Mouse (Mus musculus) activated CD4-positive, CD25-positive, alpha-beta regulatory T cell, adult 9 weeks (primary cell): ENCODE measurements around the gene Stip1. TPM values are rescaled to one million over a fixed set of nuclear protein-coding genes. Genes with fewer than 3 reads are reported as not detected.

ENCODE experiments used
- polyA plus RNA-seq: library from polyadenylated mRNA; unstranded; fragments of 100-300 nt; shearing (Covaris generic); gene quantifications from one replicate; pipeline ENCODE4 v1.2.1, GENCODE M21; 2017

The Stip1 gene
- 257 TPM for polyA plus RNA-seq

GRCm38 (mm10) chr19:7039841-7040636 lies at the start of gene Stip1:
Stip1 (minus strand) TSS chr19:7039967.

DNA sequence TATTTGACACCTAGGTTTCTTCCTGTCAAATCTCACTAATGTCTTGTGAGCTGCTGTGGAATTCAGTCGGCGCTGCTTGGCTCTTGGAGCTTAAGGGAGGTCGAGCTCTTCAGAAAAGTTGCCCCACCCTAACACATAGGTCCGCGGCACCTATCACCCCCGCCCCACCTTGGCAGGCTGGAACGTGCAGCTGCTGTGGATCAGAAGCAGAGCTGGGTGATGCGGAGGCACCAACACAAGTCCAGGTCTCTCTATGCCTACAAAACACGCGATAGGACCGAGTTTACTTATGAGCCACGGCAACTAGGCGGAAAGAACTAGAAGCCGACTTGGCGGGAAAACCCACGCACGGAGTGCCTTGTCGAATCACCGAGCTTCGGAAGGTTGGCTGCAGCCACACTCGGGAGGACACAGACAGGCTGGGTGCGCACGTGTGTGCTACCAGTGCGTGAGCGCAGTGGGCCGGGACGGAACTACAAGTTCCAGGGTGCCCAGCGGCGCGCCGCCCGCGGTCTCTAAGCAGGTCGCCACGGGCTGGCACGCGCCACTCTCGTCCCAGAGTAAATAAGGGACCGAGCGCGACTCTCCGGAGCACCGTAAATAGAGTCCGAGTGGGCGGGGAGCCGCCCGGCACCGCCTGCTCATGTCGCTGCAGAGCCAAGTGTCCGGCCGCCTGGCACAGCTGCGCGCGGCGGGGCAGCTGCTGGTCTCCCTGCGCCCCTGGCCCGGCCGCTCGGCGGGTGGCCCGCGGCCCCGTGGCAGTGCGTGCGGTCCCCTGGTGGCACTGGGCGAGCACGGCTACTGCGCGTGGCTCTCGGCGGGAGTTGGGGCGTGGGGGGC lies 16.7 kb upstream of the Stip1 start, which contains the start of gene Macrod1:
Gene Macrod1, plus strand, starts transcription at position 563 of the 840 bp plus-strand sequence.

GRCm38 (mm10) chr19:7019191-7019590 lies 20.6 kb downstream of the Stip1 start, which contains the start of gene Fermt3:
Fermt3 (minus strand) TSS chr19:7019469.

GRCm38 (mm10) chr19:6996006-6996405 lies 43.8 kb downstream of the Stip1 start, which contains the start of the genes Nudt22 and Trpt1:
Nudt22 (minus strand) TSS chr19:6996117.
Trpt1 (plus strand) TSS chr19:6996131.

DNA sequence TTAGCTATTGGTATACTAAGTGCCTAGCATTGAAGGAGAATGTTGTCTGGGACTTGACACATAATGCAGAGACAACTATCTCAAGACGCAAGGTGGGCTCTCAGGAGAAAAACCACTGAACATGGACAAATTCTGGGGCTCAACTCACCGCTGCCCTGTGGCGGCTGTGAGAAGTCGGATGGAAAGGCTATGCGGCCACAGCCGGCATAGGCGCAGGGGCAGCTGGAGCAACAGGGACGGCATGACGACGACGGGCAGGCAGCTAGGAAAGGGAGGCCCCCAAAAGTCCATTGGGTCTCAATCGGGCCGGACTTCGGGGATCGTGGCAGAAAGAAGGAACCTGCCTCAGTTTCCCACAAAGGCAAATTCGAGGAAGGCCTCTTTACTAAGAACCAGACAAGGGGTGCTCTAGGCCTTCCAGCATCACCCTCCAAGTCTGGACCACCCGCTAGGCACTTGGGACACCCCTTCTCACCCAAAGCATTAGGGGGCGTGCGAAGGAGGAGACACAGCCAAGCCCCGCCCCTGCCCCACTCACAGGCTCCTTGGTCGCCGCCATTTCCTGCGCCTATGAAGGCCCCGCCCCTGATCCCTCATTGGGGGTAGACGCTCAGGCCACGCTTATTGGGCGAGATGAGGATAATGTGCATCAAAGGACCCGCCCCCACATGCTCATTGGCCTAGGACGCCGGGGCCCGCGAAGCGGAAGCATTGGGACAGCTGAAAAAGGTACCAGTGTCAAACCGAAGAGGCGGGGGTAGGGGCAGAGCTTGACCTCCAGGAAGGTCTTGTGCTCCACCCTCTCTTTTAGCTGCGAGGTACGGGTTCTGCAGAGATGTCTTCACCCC lies 47.5 kb downstream of the Stip1 start, which contains the start of gene Dnajc4:
Gene Dnajc4, minus strand, starts transcription at position 562 of the 848 bp plus-strand sequence.

DNA sequence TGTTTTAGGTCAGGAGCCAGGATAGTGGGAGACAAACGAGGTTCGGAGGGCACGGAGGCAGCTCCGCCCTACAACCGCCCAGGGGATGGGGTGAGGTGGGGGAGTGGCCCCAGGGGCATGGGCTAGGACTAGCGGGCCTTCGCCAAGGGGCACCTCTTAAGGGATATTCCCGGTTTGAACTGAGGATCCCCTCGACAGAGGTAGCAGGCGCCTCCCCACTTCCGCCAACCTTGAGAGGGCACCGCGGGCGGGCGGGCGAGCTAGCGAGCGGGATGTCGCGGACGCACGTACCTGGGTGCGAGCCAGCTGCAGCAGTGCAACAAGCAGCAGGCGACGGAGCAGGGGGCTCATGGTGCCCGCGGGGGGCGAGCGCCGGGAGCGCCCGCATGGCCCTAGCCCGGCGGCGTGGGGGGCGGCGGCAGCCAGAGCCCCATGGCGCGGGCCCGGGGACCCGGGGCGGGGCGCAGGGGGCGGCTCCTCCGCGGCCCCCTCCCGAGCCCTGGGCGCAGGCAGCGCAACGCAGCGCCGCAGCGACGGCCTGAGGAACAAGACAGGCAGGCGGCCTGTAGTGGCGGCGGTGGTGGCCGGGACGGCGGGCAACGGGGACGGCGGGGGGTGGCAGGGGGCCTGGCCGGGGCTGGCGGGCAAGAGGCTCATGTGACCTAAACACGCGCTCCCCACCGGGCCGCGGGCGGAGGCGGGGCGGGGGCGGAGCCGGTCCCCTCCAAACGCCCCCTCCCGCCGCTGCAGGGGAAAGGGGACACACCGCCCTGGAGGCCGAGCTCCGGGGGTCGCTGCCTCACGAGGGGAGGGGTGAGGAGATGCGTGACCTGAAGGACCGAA lies 52.5 kb downstream of the Stip1 start, which contains the start of gene Vegfb:
Gene Vegfb, minus strand, starts transcription at position 591 of the 843 bp plus-strand sequence.

DNA sequence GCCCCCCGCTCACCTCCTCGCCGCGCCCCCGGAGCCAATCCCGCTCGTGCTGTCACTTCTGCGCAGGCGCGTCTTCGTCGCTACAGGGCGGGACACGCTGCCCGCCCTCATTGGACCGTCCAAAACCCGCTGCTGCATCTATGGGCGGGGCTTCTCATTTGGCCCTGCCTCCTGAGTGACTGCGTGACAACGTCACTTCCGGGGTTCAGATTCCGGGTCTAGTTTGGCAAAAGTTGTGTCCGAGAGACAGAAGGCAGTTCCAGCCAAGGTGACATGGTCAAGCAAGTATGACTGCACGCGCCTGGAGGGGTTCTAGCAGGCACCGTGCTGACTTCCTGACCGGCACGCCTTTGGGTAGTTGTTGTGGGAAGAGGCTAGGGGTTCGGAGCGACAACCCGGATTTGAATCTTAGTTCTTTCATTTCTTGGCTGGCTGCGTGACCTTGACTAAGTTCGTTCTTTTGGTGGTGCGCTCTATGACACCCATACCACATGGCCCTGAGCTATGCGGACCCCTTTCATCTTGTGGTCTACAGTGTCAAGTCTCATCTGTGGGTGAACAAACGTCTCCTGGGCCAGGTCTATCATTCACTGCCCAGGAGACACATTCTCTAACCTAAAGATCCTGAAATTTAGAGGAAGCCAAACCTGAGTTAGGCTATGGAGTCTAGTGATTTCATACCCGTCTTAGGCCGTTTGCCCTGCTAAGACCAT lies 59.2 kb downstream of the Stip1 start, which contains the start of gene Fkbp2:
Gene Fkbp2, minus strand, starts transcription at position 121 of the 713 bp plus-strand sequence.

DNA sequence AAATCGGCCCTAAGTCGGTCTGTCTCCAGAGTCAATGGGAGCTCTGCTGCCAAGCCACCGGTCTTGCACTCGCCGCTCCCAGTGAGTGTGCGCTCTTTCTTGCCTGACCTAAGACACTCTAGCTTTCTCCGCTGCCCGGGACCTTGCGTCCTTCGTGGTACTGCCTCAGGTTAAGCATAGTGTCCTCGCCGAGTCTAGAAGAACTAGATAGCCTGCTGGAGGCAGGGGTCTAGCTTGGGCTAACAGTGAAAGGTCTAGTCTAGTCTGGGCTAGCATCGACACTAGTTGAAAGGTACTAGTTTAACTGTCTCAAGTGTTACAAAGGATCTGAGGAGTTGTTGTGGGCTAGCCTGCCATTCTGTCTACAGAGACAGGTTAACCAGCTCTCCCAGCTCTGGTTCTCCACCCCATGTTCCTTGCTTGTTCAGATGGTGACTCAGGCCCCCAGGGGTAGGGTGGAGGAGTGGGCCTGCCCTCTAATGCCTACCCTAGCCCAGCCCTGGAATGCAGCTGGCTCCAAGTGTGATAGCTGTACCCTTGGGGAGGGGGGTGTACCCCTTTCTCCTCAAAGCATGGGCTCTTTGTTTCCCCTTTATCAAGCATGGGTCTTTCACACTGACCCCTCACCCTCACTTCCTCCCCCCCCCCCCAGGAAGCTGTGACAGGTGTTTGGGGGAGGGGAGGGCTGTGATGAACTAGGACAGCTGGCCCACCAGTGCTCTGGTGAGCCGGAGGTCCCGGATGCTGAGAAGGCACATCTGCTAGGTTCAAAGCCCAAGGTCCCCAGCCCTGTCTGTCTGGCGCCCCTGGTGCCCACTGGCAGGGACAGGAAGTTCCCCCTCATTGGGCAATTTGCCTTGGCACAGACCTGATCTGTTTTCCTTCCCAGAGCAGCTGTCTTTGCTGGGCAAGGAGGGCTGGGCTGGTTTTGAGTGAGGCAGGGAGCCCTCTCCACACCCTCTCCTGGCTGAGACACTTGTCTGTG lies 63.9 kb downstream of the Stip1 start, which contains the start of gene Plcb3:
Gene Plcb3, minus strand, starts transcription at position 934 of the 985 bp plus-strand sequence.

DNA sequence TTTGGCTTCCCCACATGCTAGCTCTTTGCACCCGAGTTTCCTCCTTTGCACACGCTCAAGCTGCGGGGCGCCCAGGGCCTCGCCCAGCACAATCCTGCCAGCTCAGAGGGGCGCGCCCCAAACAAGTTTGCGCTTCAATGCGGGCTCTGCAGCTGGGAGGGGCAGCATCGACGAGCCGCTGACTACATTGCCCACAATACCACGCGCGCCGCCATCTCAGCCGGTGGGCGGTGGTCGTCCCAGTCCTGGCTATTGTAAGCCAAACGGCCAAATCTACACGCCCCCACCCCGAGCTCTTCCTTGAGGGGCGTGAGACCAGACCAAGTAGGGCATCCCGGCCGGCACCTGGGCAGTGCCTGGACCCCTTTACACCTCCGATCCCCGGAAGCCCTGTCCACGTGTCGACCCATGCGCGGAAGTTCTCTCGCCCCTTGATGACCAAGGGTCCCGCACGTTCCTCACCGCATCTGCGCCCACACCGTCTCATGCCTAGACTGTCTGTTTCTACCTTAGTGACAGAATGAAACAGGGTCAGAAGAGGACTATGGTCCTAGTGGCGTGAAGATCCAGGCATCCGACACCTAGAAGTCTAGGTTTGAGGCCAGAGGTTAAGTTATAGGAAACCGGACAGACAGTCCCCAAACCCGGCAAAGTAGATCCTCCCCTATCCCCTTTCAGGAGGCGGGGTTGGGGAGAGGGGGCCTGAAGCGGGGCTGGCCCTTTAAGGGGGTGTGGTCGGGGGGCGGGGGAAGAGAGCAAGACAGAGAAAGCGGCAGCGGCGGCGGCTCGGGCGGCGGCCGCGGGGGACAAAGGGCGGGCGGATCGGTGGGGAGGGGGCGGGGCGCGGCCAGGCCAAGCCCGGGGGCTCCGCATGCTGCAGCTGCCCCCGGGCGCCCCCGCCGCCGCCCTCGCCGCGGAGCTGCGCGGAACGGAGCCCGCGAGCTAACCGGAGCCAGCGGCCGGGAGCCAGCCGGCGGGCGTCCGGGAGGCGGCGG lies 65.3 kb downstream of the Stip1 start, which contains the start of gene Ppp1r14b:
Gene Ppp1r14b, plus strand, starts transcription at position 758 of the 995 bp plus-strand sequence.

Other genes with a start within 250 kb of the Stip1 start
- 46.0 TPM for gene Rps6ka4, start 199.3 kb downstream of the Stip1 start, polyA plus RNA-seq
- gene Ccdc88b, start 181.8 kb downstream of the Stip1 start, polyA plus RNA-seq = 64.6 TPM
- 174 TPM for gene Trmt112, start 130.3 kb downstream of the Stip1 start, polyA plus RNA-seq
- 252 TPM for gene Prdx5, start 129.9 kb downstream of the Stip1 start, polyA plus RNA-seq
- gene Esrra, start 118.2 kb downstream of the Stip1 start, polyA plus RNA-seq = 7.9 TPM
- gene Catsperz, start 114.6 kb downstream of the Stip1 start, polyA plus RNA-seq = not detected
- not detected for gene Kcnk4, start 105.5 kb downstream of the Stip1 start, polyA plus RNA-seq
- 43.0 TPM for gene Bad, start 98.1 kb downstream of the Stip1 start, polyA plus RNA-seq
- 19.9 TPM for gene Gpr137, start 97.5 kb downstream of the Stip1 start, polyA plus RNA-seq
- 30.5 TPM for gene Ppp1r14b, start 65.0 kb downstream of the Stip1 start, polyA plus RNA-seq
- gene Plcb3, start 63.5 kb downstream of the Stip1 start, polyA plus RNA-seq = 14.8 TPM
- gene Fkbp2, start 59.5 kb downstream of the Stip1 start, polyA plus RNA-seq = 57.8 TPM
- gene Vegfb, start 52.3 kb downstream of the Stip1 start, polyA plus RNA-seq = 1.9 TPM
- 44.5 TPM for gene Dnajc4, start 47.4 kb downstream of the Stip1 start, polyA plus RNA-seq
- 32.2 TPM for gene Nudt22, start 43.9 kb downstream of the Stip1 start, polyA plus RNA-seq
- 5.9 TPM for gene Trpt1, start 43.8 kb downstream of the Stip1 start, polyA plus RNA-seq
- 435 TPM for gene Fermt3, start 20.5 kb downstream of the Stip1 start, polyA plus RNA-seq
- gene Macrod1, start 16.8 kb upstream of the Stip1 start, polyA plus RNA-seq = 1.7 TPM
- gene Flrt1, start 65.8 kb upstream of the Stip1 start, polyA plus RNA-seq = 0.09 TPM
- 62.7 TPM for gene Otub1, start 166.3 kb upstream of the Stip1 start, polyA plus RNA-seq
- gene Cox8a, start 177.6 kb upstream of the Stip1 start, polyA plus RNA-seq = 556 TPM
- gene Naa40, start 201.2 kb upstream of the Stip1 start, polyA plus RNA-seq = 47.0 TPM
- gene Rcor2, start 227.4 kb upstream of the Stip1 start, polyA plus RNA-seq = not detected